Mouse (Mus musculus) megakaryocyte, adult 5-6 weeks (primary cell): ENCODE results near the gene Rnf207. TPM values are rescaled to one million over a fixed set of nuclear protein-coding genes. Genes with fewer than 3 reads are reported as not detected.

ENCODE experiments used
- ATAC-seq: 2 replicates; pipeline ENCODE4 v1.8.0; 2016; ENCODE audit warnings: mild to moderate bottlenecking, inconsistent platforms; ENCODE audit not compliant: poor library complexity, severe bottlenecking
- total RNA-seq, 2 experiments: library from RNA; stranded (forward) in 1 of 2; stranded (reverse) in 1 of 2; fragments of 153-499, 151-499 nt in 1 of 2; fragments of 221-1000, 200-1000 nt in 1 of 2; gene quantifications; 2 replicates each; pipeline versions ENCODE4 v1.2.3 to v1.2.4; 2015 to 2017

Rnf207 gene
- total RNA-seq, 2 experiments from 2014 or later = not detected

DNA sequence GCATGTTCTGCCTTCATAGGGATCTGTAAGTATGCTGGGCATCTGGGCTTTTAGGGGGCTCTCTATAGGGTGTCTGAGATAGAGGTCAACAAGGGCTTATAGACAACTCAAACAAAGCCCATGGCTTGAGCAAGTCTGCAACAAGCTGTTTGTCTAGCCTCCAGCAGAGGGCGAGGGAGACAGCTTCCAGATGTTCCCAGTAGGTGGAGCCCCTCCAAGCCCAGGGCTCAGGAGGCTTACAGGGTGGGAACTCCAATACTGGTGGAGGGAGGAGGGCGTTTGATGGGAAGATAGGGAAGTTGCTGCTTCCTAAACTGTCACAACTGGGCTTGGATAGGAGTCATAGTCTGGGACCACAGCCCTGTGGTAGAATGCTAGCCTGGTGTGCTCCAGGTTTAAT is 14.2 kb upstream of the Rnf207 start:
- ATAC-seq = peak; percentile 83

DNA sequence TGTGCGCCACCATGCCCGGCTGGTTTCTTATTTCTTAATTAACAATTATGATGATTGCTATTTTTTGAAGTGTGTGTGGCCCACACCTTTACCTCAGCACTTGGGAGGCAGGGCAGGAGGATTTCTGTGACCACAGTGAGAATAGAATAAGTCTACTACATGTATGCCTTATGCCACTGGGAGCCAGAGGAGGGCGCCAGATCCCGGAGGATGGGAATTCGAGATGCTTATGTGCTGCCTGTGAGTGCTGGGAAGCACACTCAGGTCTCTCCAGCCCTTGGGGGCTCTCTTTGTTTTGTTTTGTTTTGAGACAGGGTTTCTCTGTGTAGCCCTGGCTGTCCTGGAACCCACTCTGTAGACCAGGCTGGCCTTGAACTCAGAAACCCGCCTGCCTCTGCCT is 9.9 kb upstream of the Rnf207 start:
- ATAC-seq = no peak

DNA sequence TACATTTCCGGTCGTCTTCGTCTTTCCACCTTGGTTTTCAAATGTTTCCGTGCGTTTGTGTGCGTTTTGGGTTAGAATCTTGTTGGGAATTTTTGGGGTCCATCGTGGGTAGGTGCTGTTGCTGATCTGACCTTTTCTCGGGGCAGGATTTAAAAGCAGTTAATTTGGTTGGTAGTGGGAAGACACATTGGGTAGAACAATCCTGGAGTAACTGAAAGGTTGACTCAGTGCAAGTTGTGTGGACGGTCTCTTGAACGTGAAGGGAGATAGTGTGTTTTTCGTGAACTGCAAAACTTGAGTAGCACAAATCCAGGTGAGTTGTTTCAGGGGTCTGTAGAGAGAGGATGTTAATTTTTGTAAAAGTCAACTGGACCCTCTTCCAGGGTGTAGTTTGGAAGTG is 7.8 kb upstream of the Rnf207 start:
- ATAC-seq = no peak

DNA sequence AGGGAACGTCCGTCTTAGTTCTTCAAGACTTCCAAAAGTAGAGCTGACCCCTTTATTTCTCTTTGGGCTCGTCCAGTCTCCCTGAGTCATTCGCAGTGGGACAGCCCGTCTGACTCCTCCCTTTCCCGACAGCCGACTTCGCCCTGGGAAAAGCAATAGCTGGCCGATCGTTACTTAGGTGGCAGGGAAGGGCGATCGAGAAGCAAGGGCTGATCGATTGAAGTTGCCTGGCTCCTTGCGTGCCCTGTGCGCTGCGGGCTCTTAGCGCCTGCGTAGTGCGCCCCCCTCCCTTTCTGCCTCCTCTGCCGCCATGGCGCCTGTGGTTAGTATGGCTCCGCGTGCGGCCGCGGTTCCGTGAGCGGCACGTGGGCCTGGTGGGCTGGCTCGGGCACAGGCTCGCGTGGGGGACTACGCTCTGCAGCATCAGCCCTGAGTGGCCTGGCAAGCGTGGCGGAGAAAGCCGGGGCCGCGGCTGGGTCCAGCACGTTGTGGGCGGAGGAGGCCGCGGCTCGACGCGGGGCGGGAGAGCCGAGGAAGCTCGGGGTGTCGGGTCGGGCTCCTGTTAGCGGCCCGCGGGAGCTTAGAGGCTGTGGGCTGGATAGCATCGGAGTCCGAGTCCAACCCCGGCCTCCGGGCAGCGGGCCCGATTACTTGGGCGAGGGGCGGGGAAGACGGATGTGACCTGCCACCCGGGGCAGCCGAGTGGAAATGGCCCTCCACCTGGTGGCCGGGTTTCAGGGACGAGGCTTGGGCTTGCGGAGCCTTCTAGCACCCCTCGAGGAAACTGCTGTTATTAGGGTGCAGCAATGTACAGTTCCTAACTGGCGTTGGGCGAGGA is 7.0 kb upstream of the Rnf207 start, which contains the start of gene Rpl22:
Gene Rpl22, plus strand, starts transcription at position 169 of the 838 bp plus-strand sequence.
- ATAC-seq = peak; percentile 96

DNA sequence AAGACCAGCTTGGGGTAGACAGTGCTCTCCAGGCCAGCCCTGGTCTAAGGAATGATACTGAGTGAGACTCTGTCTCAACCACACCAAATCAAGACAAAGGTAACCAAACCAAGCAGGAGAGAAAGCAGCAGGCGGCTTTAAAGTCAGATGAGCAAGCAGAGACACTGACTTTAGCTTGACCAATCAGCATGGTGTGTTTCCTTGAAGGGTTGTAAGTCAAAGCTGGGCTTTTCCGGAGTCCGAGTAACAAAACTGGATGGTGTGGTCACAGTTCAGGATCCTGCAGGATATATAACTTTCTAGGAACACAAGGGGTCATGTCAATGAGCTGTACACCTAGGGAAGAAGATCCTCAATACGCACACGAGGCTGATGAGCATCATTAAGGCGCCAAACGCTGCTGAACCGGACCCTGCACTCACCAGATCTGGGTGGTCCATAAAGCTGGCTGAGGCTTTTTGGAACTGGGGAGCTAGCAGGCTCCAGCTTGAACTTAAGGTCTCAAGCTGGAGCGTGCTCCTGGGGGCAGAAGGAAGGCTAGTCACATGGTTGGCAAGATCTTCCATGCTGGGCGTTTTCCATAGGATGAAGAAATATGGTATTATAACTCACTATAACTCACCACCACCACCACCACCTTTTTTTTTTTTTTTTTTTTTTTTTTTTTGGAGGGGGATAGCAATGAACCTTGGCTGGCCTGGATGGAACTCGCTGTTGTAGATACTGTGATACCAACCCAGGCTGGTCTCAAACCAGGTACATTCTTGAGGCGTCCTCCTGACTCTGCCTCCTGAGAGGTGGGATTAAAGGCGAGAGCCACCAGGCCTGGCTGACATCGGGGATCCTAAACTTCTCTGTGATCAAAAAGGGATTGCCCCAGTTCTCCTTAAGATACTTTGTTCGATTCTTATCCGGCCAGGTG is 6.1 kb upstream of the Rnf207 start:
- peak; percentile 8 for ATAC-seq

DNA sequence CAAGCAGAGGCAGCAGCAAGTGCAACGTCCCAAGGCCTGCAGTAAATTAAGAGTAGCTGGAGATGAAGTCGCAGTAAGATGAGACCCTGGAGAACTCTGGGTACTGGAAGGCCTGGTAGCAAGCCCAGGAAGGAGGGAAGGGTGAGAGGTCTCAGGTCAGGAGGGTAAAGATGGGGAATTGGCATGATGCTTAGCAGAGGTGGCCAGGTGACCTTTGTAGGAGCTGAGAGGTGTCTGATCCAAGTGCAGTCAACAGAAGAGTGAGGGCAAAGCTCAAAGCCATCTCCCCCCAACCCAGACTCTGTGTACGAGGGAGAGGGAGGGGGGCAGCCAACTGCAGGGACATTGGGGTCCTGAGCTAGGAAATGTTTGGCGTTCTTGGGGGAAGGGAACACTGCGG is 2.7 kb upstream of the Rnf207 start:
- ATAC-seq = no peak

DNA sequence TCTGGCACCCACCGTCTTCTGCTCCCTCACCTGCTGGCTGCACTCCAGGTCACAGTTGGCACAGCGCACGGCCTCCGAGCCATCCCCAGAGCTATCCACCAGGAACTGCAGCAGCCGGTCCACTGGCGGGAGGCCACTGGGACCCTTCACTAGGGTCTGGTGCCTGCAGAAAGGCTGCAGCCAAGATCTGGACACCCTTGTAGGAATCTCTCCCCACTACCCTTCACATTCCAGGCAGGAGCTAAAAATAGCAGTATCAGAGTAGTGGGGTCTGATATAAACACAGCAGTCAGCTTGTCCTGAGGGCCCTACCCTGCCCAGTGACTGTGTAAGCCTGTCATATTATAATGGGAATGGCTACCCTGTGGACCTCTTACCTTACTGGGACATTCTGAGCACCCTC is 1.2 kb downstream of the Rnf207 start:
- ATAC-seq = no peak

DNA sequence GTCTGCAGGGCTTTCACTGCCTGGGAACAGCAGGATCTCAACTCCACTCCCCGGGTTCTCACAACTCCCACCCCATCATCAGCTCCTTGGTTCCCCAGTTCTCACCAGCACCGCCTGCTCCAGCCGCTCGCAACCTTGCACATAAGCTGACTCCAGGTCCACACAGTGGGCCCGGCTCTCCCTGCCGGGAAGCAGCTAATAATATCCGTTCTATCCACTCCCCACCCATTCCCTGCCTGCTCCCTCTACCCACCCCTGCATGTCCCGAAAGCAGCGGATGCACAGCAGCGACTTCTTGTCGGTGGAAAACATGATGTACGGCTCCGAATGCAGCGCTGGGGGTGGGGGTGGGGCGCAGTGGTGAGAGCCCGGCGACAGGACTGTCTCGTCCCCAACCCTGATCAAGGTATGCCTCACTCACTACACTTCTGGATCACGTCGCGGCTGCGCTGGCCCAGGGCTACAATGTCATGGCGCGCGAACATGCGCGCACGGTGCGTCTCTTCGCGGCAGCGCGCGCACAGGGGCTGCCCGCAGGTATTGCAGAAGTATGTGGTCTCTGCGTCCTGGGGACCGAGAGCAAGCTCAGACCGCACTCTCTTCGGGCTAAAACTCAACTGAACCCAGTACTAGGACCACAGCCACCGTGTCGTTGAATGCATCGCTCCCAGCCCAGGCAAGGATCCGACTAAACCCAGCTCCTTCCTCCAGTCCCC is 3.1 kb downstream of the Rnf207 start:
- ATAC-seq = peak; percentile 27; the same call in 1 of the 2 replicates

DNA sequence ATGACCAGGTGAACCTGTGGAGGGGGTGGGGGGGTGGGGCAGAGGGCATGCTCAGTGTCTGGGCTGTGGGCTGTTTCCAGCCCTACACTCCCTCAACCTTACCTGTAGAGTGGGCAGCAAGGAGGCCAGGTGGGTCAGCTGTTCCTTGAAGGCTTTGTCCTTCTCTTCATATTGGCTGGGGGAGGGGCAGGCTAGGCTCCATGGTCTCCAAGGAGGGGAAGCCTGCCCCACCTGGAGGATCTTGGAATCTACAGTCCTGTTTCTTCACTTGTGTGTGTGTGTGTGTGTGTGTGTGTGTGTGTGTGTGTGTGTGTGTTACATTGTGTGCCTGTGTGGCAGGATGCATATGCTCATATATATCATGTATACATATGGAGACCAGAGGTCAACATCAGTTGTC is 4.9 kb downstream of the Rnf207 start:
- ATAC-seq = no peak

DNA sequence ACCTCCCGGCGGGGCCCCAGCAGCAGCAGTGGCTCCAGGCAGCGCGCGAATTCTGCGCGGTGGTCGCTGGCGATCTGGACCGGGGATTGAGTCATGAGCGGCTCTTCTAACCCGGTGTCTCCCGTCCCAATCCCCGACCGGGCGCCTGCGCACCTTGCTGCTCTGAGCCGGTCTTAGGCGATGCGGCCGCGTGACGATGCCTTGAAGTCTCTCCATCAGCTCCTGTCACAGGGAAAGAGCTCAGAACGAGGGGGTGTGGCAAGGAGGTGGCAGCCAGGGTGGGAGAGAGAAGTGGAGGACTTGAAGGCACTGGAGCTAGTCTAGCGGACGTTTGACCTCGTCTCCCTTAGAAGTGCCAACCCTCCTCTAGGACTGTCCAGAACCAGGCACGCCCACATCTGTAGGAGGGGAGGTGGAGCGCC is 5.6 kb downstream of the Rnf207 start:
- ATAC-seq = no peak

DNA sequence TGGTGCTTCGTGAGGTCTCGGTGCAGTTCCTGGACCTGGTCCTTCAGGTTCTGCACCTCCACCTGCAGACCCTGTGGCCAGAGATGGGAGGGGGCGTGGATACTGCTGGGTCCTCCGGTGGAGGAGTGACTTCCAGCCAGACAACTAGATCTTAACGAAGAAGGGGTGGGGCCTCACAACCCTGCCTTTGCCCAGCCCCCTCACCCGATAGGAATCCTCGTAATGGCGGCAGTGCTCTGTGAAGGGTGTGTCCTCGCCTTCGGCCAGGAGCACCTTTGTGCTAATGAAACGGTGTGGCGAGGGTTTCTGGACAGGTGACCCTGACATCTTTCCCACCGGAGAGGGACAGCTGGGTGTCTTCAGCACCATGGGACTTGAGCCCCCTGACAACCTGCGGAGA is 6.6 kb downstream of the Rnf207 start:
- ATAC-seq = no peak

DNA sequence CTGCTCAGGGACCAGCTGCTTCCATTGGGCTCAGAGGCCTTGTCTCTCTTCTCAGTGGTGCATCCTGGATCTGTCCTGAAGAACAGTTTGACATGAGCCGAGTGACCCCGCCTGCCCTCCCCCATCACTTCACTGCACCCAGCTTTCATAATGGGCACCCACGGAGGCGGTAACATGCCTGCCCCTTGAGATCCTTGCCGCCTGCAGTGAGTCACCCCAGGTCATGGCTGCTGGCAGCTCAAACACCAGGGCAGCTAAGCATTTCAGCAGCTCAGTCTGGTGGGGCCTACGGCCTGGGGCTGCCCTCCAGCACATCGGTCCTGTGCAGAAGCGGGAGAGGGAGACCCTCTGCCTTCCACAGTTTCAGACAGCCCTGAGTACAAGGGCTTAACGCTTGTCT is 11.3 kb downstream of the Rnf207 start:
- no peak for ATAC-seq

DNA sequence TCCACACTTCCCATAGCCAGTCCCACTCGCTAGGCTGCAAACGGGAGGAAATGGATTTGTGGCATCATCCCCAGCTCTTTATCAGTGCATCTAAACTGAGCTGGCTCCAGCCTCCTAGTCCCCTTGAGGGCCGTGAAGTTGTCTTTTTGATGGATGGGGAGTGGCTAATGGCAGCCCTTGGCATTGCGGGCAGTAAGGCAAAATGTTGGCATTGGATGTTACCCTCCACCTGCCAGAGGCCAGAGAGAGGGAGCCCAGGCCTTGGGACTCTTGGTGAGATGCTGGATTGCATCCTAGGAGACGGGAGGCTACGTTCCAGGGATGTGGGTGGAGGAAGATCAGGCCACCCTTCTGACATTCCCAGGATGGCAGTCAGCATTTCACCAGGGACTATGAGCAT is 12.8 kb downstream of the Rnf207 start:
- ATAC-seq = no peak

DNA sequence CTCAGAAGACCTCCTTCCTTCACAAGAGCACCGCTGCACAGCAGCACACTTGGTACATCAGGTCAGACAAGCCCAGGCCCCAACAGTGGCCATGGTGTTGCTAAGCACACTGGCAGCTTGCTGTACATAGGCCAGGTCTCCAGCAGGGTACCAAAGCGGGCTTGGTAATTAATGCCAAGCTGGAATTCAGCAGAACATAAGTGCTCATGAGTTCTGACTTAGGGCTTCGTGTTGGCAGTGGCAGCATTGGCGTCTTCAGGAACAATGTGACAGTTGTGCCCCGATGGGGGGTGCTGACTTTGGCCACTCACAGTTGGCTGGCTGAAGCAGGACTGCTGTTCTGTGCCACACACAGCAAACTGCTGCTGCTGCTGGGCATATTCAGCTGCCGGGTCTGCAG is 14.1 kb downstream of the Rnf207 start:
- no peak for ATAC-seq

DNA sequence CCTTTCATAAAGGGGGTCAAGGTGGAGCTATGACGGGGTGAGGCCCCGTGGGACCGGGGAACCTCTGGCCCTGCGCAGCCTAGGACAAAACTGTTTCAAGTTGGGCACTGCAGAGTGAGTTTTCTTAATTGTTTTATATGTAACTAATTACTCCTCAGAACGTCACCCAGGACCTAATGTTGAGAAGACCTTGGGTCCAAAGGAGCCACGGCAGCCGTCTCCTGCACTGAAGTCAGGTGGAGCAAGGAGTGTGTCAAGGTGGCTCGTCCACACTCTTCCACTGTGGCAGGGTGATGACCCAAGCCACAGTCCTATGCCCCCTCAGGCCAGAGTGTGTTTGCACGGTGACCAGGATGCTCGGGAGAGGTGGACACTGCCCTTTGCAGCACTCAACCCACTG is 15.6 kb downstream of the Rnf207 start:
- ATAC-seq = no peak

DNA sequence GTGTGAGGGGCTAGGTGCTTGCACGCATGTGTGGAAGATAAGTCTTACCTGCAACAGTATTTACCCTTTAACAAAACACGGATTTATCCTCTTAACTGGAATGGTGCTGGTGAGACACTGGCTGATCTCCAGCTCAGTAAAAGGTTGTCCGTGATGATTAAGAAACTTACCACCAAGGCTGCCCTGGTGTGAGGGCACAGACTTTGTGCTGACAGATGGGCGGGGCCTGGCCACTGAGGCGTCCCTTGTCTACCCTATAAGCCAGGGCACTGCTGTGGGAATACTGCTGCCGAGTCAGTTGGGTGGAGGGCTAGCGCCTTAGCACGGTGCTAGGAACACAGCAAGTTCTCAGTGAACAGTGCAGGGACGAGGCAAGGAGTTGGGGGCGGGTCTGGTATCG is 16.8 kb downstream of the Rnf207 start:
- no peak for ATAC-seq

DNA sequence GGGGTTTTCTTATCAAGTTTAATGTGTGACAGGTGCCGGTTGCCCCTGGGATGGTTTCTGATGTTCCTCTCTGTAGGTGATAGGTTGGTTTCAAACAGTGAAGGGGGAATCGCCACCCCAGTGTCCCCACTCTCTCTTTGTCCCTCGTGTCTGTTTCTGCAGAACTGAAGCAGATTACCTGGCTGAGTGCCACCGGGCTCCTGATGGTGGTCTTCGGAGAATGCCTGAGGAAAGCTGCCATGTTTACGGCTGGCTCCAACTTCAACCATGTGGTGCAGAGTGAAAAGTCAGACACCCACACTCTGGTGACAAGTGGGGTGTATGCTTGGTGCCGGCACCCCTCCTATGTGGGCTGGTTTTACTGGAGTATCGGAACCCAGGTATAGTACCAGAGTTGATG is 18.4 kb downstream of the Rnf207 start:
- ATAC-seq = no peak

DNA sequence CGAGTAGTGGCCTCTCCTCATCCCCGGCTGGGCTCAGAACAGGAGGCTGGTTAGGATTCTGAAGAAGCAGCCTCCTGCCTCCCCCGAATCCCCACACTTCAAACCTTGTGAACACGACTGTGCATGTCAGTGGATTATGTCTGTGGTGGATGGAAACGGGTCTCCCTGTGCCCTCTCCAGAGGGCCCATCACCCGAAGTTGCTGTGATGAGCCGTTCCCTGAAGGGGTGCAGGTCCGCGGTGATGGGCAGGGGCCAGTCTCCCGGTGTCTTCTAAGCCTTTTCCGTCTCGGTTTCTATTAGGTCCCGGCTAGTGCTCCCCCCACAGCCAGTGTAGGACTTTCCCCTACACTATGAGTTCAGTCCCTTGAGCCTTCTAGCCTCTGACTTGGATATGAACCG is 20.0 kb downstream of the Rnf207 start:
- no peak for ATAC-seq

DNA sequence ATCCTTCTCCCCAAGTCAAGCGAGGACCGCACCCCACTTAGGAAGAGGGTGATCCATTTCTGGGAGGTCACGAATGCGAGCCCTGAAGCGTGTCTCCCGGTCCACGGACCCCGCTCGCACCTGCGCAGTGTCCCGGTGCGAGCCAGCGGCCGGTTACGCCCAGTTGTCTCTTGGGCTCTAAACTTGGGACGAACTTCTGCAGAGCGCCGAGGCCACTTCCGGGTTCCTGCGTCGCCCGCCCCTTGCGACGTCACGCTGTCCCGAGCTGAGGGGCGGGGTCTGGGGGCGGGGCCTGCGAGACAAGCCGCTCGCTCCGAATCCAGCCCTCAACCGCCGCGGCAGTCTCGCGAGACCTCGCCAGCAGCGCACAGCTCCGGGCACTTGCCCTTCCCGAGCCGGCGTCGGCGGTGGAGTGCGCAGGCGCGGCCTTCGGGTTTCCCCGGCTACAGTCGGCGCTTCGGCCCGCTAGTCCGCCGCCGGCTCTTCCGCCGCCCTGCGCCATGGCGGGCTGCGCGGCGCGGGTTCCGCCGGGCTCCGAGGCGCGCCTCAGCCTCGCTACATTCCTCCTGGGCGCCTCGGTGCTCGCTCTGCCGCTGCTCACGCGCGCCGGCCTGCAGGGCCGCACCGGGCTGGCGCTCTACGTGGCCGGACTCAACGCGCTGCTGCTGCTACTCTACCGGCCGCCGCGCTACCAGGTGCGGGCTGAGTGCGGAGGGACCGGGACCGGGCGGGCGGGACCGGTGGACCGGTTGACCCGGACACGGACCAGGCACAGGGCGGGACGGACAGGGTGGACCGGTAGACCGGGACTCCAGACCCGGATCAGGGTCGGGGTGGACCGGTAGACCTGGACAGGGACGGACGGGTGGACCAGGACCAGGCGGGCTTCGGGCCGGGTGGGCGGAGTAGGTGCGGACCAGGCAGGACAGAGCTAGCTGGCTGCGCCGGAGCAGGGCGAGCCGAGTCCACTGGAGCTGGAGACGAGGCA is 21.6 kb downstream of the Rnf207 start, which contains the start of gene Icmt:
Gene Icmt, plus strand, starts transcription at position 354 of the 988 bp plus-strand sequence.
- ATAC-seq = peak; percentile 89

DNA sequence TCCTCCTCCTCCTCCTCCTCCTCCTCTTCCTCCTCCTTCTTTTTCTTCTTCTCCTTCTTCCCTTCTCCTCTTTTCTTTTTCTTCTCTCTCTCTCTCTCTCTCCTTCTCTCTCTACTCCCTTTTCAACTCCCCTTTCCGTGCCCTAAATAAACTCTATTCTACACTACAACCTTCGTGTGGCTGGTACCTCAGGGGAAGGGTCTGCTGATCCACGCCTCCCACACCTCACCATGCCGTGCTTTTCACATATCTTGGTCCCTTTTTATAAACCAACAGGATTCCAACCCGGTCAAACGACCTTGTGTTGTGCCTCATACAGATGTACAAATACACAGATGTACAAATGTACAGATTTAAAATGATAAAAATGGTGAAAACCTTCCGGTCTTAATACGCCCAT is 22.4 kb downstream of the Rnf207 start:
- no peak; the same call in 1 of the 2 replicates for ATAC-seq
